Mouse (Mus musculus) B cell, adult (primary cell): ENCODE measurements around the gene Cc2d2b. TPM values are rescaled to one million over a fixed set of nuclear protein-coding genes. Genes with fewer than 3 reads are reported as not detected.

Source experiments
- total RNA-seq: library from RNA; stranded (reverse); gene quantifications from 4 replicates; pipeline ENCODE4 v1.2.4, GENCODE M21; 2023; ENCODE audit not compliant: inconsistent age

The Cc2d2b gene
- 0.21 to 0.22 TPM in 2 of 4 replicates, not detected in the others for total RNA-seq

DNA sequence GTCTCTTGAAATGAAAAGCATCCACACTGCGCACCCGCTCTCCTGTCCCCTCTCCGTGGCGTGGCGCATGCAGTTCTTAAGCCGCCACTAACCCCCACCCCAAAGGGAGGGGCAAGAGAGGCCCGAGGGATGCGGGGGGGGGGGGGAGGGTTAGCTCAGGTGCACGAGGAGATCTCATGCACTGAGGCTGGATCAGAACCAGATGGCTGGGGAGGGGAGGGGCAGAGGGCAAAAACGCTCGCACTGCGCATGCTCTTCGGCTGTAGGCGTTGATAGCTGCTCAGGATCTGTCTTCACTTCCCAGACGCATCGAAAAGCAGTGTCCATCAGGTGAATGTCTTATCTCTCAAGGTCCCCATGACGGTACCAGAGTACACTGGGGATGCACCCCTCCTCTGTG, at the start of gene Cc2d2b:
Gene Cc2d2b, plus strand, starts transcription at position 195 of the 400 bp plus-strand sequence.

DNA sequence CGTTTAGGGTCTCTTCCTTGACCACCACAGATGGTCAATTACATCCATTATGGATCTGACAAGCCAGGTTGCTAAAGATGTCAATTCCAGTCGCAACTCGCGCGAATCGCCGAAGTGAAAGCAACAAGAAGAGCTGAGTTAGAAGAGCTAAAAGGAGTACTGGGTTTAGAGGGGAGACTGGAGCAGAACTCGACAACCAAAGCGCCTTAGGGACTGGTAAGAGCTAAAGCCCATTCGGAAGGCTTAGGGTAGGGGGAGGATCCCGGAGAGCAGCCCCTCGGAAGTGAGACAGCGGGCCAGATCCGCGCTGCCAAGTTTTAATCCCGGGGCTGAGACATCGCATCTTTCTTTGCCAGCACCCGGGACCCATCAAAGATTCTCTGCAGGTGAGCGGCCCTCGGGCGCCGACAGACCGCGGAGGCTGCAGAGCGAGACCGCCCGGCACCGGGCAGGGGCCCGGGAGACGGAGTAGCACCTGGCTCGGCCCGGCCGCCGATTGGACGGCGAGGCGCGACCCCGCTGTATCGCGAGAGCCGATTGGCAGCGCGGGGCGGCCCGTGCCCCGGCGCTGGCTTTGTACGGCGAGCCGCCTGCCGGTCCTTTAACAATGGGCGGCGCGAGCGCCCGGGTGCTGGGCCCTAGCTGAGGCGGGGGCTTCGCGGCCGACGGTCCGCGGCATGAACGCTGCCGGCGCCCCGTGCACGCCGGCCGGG, 82.3 kb downstream of the Cc2d2b start, which contains the start of gene Ccnj:
Gene Ccnj, plus strand, starts transcription at position 577 of the 713 bp plus-strand sequence.

Other genes starting within 250 kb of the Cc2d2b start
- 9.4 to 13.6 TPM (median 11.0 TPM) in 4 replicates for gene Sorbs1, start 235.0 kb upstream of the Cc2d2b start, total RNA-seq
- 19.1 to 34.7 TPM (median 24.3 TPM) in 4 replicates for gene Aldh18a1, start 160.3 kb upstream of the Cc2d2b start, total RNA-seq
- 5.5 to 8.9 TPM (median 7.4 TPM) in 4 replicates for gene Tctn3, start 136.5 kb upstream of the Cc2d2b start, total RNA-seq
- gene Entpd1, start 136.4 kb upstream of the Cc2d2b start, total RNA-seq = 18.4 to 21.6 TPM (median 18.9 TPM) in 4 replicates
- gene Ccnj, start 82.5 kb downstream of the Cc2d2b start, total RNA-seq = 20.2 to 24.9 TPM (median 21.7 TPM) in 4 replicates
- gene Zfp518a, start 146.0 kb downstream of the Cc2d2b start, total RNA-seq = 19.2 to 22.4 TPM (median 21.4 TPM) in 4 replicates
- gene Blnk, start 245.8 kb downstream of the Cc2d2b start, total RNA-seq = 399 to 415 TPM (median 406 TPM) in 4 replicates